Mouse (Mus musculus): ENCODE measurements around the gene Stk4.

Gene Stk4

DNA sequence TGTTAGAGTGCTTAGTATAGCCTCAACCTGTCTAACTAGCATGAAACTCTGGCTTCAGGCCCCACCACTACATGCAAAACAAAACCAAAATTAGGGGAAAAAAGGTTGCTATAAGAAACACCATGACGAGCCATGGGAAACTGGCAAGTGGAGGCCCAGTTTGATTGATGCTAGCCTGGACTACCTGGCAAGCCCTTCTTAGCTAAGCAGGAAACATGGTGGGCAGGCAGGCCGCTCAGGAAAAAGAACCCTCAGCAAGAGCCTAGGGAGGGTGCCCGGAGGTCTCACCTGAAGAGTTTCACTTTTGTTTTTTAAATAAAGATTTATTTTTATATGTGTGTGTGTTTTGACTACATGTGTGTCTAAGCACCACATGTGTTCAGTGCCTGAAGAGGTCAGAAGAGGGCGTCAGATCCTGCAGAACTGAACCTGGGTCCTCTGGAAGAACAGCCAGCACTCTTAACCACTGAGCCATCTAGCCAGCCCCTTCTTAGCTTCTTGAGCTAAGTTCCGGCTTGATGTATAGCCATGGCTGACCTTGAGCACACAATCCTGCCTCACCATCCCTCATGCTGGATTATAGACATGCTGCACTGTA lies 53.1 kb downstream of the Stk4 start:
- in situ Hi-C loops (cut with MboI, MseI) = no loop called here

DNA sequence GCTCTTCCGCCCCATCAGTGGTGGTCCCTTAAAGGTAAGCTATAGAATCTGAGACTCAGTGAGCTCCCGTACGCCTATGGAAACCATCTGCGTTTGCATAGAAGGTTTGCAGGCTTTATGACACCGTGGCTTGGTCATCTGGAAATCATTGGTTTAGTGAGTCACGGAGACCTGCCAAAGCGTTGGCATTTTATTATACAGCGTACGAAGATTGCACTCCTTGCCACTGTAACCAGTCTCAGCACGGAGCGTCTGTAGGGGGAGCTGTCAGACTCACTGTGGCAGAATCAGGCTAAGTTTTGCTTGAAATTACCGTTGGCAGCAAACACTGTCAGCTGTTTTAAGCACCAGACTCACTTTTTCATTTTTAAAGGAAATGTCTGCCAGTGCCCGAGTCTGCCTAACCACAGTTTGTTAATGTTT lies 56.4 kb downstream of the Stk4 start:
- in situ Hi-C loops (cut with MboI, MseI) = no loop called here

DNA sequence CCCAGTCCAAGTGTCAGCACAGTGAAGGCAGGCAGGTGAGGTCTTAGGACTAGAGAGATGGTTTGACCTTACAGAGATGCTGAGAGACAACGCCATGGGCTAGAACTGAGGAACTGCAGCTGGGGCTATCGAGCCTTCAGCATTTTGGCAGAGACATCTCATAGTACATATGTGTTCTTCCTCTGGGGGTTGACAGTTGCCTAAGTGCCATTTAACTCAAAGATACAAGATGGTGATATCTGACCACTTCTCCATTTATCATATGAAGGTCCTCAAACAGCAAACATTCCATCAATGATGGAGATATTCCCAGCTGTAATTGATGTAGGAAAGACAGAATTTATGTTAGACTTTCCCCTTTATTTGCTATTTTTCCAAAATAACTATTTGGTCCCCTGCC lies 57.2 kb downstream of the Stk4 start:
- in situ Hi-C loops (cut with MboI, MseI) = no loop called here

DNA sequence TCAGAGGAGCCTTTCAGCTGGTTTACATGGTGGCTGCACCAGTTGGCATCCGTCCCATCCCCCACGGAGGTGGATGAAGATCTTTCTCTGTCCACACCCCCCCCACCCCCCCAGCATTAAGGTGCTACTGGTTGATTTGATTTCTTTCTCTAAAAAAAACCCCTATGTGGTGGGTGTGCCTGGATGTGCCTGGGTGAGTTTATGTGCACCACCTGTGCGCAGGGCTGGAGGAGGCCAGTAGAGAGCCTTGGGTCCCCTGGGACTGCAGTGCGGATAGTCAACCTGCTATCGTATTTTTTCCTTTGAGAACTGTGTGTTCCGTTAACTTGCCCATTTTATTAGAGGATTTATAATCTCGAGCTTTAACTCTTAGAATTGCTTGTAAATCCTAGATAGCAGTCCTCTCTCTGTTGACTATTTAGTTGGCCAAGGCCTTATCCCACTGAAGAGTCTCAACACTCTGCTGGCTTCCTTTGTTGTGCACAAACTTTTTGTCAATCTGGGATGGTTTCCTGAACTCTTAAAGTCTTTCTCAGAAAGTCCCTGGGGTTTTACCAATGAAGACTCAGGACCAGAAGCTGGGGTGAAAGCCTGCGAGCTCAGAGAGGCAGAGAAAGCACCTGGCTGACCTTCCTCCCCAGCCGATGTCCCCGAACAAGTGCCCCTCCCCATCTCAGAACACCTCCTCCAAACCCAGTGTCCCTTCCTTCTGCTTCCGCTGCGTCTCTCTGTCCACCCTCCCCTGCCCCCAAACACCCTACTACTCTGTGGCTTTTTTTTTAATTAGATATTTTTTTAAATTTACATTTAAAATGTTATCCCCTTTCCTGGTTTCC lies 58.7 kb downstream of the Stk4 start:
- in situ Hi-C loops (cut with MboI, MseI) = no loop called here

DNA sequence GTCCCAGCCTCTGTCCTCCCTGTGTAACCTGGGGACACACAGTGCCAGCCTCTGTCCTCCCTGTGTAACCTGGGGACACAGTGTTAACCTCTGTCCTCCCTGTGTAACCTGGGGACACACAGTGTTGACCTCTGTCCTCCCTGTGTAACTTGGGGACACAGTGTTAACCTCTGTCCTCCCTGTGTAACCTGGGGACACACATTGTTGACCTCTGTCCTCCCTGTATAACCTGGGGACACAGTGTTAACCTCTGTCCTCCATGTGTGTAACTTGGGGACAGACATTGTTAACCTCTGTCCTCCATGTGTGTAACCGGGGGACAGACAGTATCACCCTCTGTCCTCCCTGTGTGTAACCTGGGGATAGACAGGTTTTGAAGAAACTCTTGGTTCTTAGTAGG lies 61.5 kb downstream of the Stk4 start:
- in situ Hi-C loops (cut with MboI, MseI) = no loop called here

DNA sequence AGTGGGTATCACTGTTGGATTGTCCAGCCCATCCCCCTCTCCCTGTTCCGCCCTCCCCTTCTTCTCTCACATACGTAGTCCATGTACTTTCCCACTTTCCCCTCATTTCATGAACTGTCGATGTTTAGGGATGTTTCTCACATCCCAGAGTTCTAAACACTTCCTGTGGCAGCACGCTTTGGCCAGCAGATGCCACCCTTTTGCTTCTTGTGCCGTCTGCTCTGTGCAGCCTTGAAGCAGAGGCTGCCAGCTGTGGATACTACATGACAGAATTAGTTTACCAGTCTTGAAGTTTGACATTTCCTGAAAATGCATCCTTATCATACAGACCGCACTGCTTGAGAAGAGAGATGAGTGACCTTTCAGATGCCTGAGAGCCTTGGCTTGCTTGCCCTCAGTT lies 64.4 kb downstream of the Stk4 start:
- in situ Hi-C loops (cut with MboI, MseI) = no loop called here

DNA sequence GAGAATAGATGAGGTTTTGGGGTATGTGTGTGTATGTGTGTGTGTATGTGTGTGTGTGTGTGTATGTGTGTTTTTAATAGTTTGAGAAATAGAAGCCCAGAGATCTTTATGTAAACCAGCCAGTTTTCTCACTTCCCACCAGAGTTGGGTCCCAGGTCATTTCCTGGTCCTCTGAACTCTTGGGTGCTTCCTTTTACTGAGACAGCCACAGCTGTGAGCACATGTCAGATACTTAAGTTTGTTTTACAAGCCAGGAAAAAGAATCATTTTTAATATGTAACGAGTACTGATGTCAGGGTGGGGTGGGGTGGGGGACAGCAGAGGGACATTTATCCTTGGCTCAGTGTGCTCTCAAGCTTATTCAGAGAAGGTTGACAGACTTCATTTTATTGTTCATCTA lies 65.2 kb downstream of the Stk4 start:
- in situ Hi-C loops (cut with MboI, MseI) = no loop called here

DNA sequence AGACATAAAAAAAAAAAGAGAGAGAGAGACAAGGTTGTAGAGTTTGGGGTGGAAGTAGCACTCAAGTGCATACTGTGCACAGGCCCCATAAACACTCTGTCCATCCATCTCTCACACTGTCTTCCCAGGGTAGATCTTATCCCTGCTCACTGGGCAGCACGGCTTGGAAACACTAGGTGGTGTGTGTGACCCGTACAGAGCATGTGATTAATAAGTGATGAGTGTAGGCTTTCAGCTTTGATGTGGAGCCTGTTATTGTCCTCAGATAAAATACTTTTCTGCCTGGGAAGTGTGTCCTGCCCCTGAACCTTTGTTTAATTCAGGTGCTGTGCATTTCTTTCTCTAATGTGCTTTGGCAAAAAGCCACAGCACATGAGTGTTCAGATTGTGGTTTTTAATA lies 66.3 kb downstream of the Stk4 start:
- in situ Hi-C loops (cut with MboI, MseI) = no loop called here

DNA sequence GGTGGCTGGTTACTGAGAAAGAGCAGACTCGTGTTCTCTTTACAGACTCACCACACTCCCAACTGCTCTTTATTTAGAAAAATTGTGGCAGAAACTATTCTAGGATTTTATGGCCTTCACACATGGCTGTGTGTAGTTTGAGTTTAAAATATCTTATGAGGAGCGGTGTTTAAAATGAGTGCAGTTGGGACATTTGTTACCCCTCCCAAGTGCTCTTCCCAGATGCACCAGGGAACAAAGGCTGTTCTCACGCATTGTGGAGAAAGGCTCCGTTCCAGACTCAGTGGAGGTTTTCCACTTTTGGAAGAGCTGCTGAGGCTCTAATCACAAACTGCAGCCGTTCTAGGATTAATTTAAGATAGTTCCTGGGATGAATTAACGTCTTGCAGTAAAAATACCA lies 67.6 kb downstream of the Stk4 start:
- in situ Hi-C loops (cut with MboI, MseI) = no loop called here

DNA sequence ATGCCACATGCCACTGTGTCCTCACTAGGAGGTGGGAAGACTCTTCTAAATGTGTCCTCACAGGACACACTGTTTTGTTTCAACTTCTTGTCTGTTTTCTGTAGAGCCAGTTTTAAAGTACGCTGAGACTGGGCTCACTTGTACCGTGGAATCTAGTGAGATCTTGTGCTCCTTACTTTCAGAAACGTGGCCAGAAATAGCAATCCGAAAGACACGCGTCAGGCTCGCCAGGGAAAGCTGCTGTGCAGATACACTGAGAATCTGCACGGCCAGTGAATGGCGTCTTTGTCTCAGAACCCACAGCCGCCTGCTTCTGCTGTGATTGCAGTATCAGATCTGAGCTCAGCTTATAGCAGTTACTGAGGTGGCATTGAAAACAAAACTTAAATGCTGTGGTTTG lies 71.9 kb downstream of the Stk4 start:
- in situ Hi-C loops (cut with MboI, MseI) = no loop called here

DNA sequence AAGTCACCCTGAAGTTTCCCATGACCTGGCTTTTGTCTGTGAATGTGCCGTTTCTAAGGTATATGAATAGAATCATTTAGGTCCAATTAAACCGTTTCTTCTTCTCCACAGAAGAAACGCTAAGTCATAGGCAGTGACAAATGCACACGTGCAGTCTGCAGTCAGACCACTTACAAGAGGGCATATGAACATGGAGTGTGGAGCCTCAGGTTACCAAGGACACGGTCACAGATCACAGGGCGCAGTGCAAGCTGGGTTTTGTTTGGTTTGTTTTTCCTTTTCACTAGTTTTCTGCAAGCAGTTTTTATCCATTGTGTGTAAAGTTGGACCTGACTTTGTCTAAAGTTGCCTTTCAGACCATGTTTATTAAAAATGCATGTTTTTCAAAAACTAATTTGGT lies 73.9 kb downstream of the Stk4 start:
- in situ Hi-C loops (cut with MboI, MseI) = no loop called here

DNA sequence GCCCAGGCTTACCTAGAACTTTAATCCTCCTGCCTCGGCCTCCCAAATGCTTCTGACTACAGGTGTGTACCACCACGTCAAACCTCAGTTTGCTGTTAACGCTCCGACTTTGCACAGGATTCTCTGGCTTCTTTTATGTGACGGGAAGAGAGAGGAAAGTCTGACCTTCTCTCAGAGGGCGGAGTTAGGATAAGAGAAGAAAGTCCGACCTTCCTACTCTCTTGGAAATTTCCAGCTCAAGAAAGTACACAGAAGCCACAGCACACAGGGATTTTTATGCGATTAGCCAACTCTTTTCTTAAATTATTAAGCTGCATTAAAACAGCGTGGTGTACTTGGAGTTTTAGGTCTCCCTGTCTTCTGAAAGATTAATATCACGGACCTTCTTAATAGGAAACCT lies 74.4 kb downstream of the Stk4 start:
- in situ Hi-C loops (cut with MboI, MseI) = no loop called here

DNA sequence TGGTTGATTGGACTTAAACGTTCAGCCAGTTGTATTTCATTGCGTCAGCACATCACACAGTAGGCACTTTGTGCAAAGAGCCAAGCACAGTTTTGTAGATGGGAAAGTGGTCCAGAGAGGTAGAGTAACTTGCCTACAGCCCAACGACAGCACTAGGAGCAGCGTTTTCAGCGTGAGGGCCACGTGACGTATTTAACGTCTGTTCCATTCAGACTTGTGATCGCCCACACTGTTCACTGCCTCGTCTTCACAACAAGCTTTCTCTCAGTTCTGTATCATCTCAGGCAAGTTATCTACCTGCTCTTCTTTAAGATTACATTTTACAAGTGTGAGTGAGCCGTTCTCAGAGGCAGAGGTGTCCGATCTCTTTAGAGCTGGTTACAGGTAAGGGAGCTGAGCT lies 76.4 kb downstream of the Stk4 start:
- in situ Hi-C loops (cut with MboI, MseI) = no loop called here

DNA sequence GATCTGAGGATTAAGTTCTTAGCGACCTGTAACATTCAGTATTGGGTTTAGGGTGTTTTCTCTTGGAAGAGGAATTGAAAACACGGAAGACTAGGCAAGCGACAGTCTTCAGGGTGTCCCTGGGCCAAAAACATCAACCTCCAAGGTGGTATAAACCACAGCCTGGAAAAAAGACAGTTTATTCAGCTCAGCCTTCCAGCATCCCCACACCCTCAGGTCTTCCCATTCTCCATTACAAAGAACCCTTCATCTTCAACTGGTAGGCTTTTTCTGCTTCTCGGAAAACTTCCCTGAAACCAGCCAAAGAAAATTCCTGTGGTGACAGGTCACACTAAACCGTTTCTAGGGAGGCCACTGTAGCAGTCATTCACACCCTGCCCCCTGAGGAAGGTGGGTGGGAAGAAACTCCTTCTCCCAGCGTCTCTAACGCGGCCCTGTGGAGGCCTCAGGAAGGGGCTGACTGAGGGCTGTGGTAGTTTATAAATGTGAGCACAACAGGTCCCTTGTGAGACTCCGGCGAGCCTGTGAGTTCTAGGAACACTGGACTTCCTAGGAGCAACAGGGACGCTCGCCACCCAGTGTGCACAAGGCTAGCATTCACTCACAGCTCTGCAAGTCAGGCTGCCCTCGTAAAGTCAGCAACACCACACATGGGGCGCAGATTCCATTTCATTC lies 80.1 kb downstream of the Stk4 start:
- in situ Hi-C loops (cut with MboI, MseI) = no loop called here

DNA sequence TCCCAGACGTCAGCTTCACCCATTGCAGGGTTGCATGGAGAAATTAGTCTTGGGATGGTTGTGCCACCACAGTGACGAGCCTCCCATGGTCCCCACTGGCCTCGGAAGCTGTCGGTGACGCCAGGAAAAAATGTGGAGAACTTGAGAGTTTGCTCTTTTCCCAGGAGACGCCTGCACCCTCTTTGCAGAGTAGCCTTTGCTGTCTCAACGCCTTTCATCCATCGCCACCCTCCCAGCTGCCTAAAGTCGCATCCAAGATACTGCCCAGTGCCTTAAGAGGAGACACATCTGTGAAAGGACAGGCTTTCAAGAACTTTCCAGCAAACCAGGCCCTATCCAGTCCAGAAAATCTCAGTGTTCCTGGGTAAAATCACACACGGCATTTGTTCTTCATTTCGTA lies 82.2 kb downstream of the Stk4 start:
- in situ Hi-C loops (cut with MboI, MseI) = no loop called here

DNA sequence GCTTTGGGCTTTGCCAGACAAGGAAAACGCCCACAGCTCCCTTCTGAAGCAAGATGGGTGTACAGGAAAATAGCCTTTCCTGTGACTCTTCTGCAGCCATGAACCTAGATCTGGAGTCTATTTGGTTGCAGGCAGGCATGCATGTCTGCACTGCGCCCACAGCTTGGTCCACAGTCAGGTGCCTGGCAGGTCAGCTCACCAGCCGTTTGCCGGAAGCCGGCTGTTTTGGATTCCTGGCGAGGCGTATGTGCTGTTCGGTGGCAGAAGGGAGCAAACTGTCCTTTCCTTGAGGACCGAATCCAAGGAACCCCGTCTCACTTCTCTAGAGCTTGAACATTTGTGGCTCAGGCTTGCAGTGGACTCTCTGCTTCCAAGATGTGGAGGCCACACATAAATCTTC lies 83.9 kb downstream of the Stk4 start:
- in situ Hi-C loops (cut with MboI, MseI) = no loop called here

DNA sequence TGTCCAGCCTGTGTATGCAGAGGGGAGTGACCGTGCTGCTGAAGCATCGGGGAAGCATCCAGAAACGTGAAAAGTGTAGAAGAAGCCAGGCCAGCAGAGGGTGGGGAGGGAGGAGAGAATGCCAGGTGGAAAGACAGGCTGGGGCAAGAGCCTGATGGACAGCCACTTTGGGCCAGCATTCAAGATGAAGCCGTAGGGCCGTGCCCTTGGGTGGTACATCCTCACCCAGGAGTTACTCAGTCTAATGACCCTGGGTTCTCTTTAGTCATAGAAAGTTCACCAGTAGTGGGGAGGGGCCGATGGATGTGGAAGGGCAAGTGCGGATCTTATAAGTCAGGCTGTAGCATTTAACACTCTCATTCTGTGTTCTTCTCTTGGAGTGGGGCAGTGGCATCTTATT lies 86.0 kb downstream of the Stk4 start:
- in situ Hi-C loops (cut with MboI, MseI) = loop anchor here in 1 of 2 experiments (5.0 kb wide), 1 partner anchor 39 kb away; no protein-coding TSS in a partner anchor

DNA sequence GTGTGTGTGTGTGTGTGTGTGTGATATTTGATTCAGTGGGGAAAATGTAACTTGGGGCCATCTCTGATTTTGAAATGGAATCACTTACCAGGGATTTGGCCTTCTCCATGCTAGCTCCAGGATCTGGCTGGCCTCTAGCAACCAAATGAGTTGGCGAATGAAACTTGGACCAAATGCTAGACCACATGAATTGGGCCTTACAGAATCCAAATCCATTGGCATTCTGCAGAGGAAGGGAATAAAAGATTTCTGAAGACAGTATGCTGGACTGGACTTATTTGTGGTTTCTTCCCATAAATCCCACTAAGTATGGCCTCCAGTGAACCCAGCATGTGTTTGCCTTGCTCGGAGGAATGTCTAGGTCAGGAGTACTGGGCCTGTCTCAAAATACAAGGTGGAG lies 88.7 kb downstream of the Stk4 start:
- in situ Hi-C loops (cut with MboI, MseI) = loop anchor here in 1 of 2 experiments (5.0 kb wide), 1 partner anchor 42 kb away; no protein-coding TSS in a partner anchor

DNA sequence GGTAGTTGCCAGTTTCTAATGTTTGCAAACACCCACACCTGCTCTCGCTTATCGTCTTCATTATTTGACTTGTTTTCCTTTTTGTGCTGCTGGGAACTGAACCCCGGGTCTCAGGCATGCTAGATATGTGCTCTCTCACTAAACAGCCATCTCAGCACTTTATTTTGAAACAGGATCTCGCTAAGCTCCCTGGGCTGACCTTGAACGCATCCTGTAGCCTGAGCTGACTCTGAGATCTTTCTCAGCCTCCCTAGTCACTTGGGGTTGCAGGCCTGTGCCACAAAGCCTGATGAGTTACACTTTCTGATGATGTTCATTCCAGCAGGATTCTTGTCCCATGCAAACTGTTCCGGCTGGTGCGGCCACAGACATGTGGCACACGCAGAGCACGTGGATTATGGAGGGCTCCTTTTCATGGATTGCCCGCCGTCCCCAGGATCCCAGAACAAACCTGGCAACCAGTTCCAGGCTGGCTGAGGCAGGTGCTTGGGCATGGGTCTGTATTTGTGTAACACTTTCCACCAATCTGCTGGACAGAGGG lies 91.5 kb downstream of the Stk4 start:
- in situ Hi-C loops (cut with MboI, MseI) = no loop called here

DNA sequence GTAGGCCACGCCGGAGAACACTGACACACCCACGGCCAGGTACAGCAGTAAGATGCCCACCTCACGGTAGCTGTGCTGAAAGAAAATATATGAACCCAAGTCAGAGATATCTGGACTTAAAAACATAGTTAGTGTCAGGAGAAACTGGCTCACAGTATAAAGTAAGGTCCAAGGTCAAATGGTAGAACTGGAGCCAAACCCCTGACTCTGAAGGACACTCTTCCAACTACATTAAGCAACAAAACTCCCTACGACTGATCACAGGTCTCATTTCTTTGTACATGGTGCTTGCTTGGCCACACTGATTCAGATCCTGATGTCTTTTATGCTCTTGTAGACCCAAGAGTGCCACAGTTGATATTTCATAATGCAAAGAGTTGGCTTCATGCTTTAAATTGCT lies 94.8 kb downstream of the Stk4 start:
- in situ Hi-C loops (cut with MboI, MseI) = no loop called here

DNA sequence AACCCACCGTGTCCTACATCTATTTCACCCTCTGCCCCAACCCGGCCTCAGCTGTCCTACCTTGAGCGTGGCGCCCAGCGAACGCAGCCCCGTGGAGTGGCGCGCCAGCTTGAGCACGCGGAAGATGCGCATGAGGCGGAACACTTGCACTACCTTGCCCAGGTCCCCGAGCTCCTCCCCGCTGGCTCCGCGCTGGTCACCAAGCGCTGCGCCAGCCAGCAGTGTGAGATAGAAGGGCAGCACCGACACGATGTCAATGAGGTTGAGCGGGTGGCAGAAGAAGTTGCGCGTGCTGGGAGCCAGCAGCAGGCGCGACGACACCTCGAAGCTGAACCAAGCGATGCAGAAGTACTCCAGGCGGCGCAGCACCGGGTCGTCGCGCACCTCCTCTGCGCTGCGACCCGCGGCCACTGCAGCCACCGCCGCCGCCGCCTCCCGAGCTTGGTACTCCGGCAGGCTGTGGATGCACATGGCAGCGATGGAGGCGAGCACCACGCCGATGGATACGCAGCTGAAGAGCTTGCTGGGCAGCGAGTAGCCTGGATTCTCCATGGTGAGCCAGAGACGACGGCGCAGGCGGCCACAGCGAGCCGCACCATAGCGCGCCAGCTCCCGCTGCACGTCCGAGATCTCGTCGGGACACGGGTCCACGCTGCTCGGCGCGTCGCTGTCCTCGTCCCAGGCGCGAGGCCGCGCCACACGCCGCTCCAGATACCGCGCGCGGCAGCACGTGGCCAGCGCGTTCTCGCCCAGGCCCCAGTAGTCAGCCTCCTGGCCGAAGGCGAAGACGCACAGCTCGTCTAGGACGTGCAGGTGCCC lies 97.8 kb downstream of the Stk4 start:
- in situ Hi-C loops (cut with MboI, MseI) = no loop called here

DNA sequence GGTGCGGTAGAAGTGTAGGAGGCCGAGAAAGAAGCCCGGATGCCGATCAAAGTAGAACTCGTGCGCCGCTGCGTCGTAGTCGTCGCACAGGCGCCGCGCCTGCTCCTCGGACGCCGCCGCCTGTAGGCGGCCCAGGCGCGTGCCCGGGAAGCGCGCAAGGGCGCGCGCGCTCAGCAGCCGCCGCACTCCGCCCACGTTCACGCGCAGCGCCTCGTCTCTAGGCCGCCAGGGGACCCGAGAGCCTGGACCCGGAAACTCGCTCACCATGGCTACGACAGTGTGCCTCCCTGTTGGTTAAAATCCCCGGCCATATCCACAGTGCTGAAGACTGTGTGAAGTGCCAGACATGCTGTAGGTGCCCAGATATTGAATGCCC lies 98.4 kb downstream of the Stk4 start:
- in situ Hi-C loops (cut with MboI, MseI) = no loop called here

Measured in T-helper 17 cell (primary cell).